Mouse (Mus musculus) left cerebral cortex, adult 9 months (tissue): ENCODE measurements around the gene Wdr24.
"Not testable (repeated sequence)": the region's sequence is repeated elsewhere in the genome, so short reads cannot be mapped to it uniquely, and the experiment has no call there.

Source experiments
- DNase-seq, 2 experiments: peaks; one replicate each; pipeline ENCODE4 v3.0.0; 2022; ENCODE audit warnings: low spot score in 2 of 2

Wdr24 gene

GRCm38 (mm10) chr17:25860832-25861703 is 37.6 kb downstream of the Wdr24 start, which contains the start of gene Wdr90:
Wdr90 (minus strand) TSS chr17:25861501.
- DNase-seq: peak; percentile 90 to 92

GRCm38 (mm10) chr17:25861704-25862612 is 38.5 kb downstream of the Wdr24 start:
- DNase-seq: no peak

DNA sequence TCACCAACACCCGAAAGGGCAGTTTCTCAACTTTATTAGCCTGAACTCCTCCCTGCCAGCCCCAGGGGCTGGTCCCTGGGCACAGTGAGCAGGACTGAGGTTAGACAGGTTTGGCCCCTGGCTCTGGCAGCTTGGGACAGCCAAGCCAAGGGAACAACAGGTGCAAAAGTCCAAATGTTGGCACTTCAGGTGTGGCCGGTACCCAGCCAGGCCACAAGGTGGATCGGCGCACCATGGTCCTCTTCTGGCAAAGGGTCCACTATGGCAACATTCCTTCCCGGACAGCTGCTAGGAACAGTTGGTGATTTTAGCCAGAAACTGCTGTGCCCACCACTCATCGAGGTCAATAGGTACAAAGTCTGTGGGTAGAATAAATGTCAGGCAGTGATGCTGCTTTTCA is 40.3 kb downstream of the Wdr24 start:
- DNase-seq: no peak

- no peak for DNase-seq
Observed at GRCm38 (mm10) chr17:25864311-25864710, 40.9 kb downstream of the Wdr24 start.

- no peak for DNase-seq
Observed at GRCm38 (mm10) chr17:25865288-25865687, 41.9 kb downstream of the Wdr24 start.

- DNase-seq: no peak
Observed at GRCm38 (mm10) chr17:25866172-25866571, 42.7 kb downstream of the Wdr24 start.

DNA sequence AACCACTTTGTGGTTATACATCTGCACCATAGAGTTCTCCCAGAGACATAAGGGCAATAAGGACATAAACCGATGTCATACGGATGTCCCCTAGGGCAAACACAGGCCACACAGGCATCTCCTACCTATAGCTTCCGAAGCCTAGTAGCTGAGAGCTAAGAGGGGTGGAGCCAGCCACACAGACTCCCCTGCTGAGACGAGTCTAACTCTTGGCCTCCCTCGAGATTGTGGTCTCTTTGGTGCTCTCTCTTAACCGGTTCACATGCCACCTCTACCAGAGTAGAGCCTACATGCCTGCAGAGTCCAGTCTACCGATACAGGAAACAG is 44.0 kb downstream of the Wdr24 start:
- no peak for DNase-seq

- DNase-seq: no peak
Observed at GRCm38 (mm10) chr17:25867836-25868600, 44.6 kb downstream of the Wdr24 start.

DNA sequence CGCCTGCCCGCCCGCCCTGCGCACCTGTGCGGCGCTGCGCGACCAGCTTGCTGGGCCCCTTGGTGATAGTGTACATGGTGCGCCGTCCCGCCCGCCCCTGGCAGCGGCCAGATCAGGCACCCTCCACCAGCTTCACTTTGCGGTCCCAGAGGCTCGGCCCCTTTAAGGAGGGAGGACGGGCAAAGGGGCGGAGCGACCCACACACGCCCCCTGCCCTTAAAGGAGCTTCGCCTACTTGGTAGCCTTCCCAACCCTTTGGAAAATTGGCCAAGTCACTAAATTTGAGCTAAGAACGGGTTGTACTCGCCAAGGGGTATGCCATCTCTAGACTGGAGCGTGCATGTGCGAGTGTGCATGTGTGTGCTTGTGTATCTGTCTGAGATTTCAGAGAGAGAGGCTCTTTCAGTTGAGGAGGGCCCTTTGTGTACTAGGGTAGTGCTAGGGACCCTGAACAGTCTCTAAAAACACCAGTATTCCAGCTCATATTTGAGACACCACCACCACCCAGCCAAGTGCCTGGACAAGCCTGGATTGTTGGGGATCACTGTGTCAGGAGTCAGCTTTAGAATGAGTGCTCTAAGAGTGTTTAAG is 45.3 kb downstream of the Wdr24 start, which contains the start of gene Mcrip2:
Gene Mcrip2 (minus strand): TSS at position 164 of the 591 bp plus-strand sequence.
- peak; percentile 65 to 75 for DNase-seq

DNA sequence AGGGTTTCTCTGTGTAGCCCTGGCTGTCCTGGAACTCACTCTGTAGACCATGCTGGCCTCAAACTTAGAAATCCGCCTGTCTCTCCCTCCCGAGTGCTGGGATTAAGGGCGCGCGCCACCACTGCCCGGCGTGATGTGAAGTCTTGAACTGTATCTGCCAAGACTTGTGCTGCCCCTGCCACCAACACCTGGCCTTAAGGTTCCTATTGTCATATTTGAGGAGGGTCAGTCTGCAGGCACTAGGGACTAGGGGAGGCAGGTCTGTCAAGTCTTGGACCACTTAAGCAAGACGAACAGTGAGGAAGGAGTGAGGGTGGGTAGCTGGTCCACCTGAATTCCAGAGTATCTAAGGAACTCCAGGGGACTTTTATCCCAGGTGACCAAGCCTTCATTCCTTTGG is 46.1 kb downstream of the Wdr24 start:
- no peak for DNase-seq

DNA sequence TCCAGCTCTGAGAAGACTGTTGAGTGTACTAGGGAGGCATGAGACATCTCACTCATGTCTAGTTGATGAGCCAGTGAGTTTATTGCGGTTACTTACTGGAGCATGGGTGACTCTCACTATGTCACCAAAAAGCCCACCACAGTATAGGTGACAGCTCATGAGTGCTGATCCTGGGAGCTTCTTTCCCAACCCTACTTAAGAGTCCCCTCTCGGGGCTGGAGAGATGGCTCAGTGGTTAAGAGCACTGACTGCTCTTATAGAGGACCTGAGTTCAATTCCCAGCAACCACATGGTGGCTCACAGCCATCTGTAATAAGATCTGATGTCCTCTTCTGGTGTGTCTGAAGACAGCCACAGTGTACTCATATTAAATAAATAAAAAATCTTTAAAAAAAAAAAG is 46.5 kb downstream of the Wdr24 start:
- no peak for DNase-seq

- DNase-seq: not testable (repeated sequence)
Observed at GRCm38 (mm10) chr17:25871566-25871965, 48.1 kb downstream of the Wdr24 start.

DNA sequence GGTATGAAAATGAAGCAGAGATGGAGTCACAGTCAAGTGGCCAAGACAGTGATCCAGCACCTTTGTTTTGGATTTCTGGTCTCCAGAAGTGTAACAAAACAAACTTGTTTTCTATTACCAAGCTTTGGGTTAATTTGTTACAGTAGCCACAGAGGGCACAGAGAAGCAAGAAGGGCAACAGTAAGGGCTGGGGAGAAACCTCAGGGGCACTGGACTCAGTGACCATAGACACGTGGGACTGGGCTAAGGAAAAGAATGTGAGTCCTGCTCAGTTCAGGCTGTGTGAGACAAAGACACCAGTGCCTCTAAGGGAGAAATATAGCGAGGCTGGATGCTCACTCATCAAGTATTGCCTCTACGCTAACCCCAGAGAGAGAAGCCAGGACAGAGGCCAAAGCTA is 49.2 kb downstream of the Wdr24 start:
- no peak for DNase-seq

- DNase-seq: no peak
Observed at GRCm38 (mm10) chr17:25873405-25874147, 50.1 kb downstream of the Wdr24 start.

DNA sequence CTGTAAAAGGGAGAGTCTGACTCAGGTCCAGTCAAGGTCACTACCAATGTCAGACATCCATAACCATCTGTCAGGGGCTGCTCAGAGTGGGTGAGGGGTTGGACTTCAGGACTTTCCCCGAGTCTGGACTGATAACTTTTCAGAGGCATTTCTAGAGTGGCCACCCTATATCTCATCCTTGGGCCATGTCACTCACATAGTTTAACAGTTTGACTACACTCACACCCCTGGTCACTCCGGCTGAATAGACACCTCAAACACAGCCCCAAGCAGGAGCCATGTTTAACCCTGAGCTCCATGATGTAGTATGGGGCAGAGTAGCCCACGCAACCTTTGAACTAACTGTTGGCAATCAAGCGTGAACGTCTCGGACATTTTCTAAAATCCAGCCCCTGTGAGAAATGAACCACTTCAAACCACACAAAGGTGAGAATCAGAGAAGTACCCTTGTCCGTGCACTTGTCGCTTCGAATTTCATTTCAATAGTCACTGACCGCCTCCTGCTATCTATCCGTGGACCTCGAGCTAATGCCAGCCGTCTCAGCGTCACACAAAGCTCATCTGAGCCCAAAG is 50.8 kb downstream of the Wdr24 start:
- no peak for DNase-seq

DNA sequence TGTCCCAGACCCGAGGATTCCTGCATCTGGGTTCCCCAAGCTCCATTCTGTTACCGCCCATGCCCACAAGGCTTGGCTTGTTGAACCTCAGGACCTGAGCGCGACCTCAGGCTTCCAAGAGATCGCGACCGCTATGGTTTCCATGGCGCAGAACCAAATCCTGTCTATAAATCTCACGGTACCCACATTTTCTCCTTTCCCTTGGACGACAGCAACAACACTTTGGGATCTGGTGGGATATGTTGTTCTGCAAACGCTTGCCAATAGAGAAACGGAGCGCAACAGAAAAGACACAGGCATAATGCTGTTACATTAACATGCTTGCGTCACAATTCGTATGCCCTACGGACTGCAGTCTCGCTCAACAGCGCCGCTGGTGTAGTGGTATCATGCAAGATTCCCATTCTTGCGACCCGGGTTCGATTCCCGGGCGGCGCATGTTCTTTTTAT is 51.3 kb downstream of the Wdr24 start, which contains the start of gene Mettl26:
Gene Mettl26 (plus strand): TSS at position 354 of the 450 bp plus-strand sequence.
- DNase-seq: peak; percentile 81 to 100

- DNase-seq: peak; percentile 73 to 89
Observed at GRCm38 (mm10) chr17:25875171-25876136, 52.0 kb downstream of the Wdr24 start.

DNA sequence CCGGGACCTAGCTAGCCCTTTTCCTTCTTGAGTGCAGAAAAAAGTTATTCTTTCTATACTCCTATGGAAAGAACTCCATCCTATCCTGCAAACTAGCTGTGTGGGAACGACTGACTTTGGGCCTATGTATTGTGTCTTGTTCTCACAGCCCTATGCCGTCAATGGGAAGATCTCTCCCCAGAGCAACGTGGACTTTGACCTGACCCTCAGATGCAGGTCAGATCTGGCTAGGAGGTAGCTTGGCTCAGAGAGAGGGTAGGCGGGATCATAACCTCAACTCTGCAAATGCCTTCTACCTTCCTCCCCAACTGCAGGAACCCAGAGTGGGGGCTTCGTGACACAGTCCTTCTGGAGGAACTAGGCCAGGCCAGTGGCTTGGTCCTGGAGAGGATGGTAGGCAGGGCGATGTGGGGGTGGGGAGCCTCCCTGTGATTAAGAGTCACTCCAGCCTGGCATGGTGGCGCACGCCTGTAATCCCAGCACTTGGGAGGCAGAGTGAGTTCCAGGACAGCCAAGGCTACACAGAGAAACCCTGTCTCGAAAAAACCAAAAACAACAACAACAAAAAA is 53.0 kb downstream of the Wdr24 start:
- DNase-seq: no peak

- DNase-seq: no peak
Observed at GRCm38 (mm10) chr17:25877025-25877424, 53.6 kb downstream of the Wdr24 start.
